Mouse (Mus musculus): ENCODE results near the gene Stk38. TPM values are rescaled to one million over a fixed set of nuclear protein-coding genes. Genes with fewer than 3 reads are reported as not detected.
A peak's percentile ranks its signal among the peaks of the same experiment; 100 is the strongest.

Stk38 gene
- total RNA-seq, 1 experiment, result 78.0 TPM

DNA sequence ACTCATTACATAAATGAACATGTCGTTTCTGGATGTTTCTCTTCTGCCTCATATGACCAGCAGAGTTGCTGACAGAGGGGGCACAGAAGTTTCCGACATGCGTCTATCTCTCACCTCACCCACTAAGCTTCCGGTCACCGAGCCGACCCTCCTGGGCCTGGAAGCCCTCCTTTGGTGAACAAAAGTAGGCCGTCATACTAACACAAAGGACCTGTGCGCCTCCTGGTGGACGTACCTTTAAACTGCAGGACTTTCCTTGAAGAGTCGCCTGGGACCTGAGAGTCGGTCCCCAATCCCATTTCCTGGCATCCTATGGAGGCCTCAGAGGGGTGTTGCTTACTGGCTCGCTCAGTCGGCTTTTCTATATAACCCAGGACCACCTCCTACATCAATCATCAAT lies 81.4 kb downstream of the Stk38 start:
- H3K4me3 ChIP-seq (ENCODE audit: insufficient read depth in 1 of 2, low read depth in 1 of 2, low read length in 2 of 2, poor library complexity in 1 of 2, severe bottlenecking in 1 of 2), result no peak overlapping the region
- no peaks in the 10 kb centered on the region for H3K9me3 ChIP-seq (ENCODE audit: control insufficient read depth, insufficient read depth, low read depth, low read length)
- peak; percentile 86 for DNase-seq (ENCODE audit: low read depth, low spot score)
- no peak overlapping the region for H3K27ac ChIP-seq (ENCODE audit: insufficient read depth, low read depth, low read length, poor library complexity, severe bottlenecking)
- no peaks in the 10 kb centered on the region for H3K36me3 ChIP-seq (ENCODE audit: control insufficient read depth, insufficient read depth, low read length, poor library complexity, severe bottlenecking)
- peaks cover 2 to 10% of the 10 kb centered on the region in 2 experiments; a peak in 2 of 4 replicates for H3K4me1 ChIP-seq (ENCODE audit: control insufficient read depth in 2 of 2, insufficient read depth in 2 of 2, low read length in 2 of 2, poor library complexity in 1 of 2)
- TF ChIP-seq MAFK (IDR thresholded peaks at IDR 0.05; ENCODE audit: insufficient read depth, low read depth, low read length) (no peak), ZC3H11A (IDR thresholded peaks at IDR 0.05; ENCODE audit: borderline replicate concordance, low read depth, low read length) (peak; percentile 74; the same call in 1 of the 2 replicates)
- in situ Hi-C loops (cut with MboI; ENCODE audit: low sequenced_read_pairs in 2 of 2, unreplicated experiment in 2 of 2), result no loop called here
- no peak overlapping the region for H3K9ac ChIP-seq (ENCODE audit: insufficient read depth, low read depth, low read length, poor library complexity, severe bottlenecking)

DNA sequence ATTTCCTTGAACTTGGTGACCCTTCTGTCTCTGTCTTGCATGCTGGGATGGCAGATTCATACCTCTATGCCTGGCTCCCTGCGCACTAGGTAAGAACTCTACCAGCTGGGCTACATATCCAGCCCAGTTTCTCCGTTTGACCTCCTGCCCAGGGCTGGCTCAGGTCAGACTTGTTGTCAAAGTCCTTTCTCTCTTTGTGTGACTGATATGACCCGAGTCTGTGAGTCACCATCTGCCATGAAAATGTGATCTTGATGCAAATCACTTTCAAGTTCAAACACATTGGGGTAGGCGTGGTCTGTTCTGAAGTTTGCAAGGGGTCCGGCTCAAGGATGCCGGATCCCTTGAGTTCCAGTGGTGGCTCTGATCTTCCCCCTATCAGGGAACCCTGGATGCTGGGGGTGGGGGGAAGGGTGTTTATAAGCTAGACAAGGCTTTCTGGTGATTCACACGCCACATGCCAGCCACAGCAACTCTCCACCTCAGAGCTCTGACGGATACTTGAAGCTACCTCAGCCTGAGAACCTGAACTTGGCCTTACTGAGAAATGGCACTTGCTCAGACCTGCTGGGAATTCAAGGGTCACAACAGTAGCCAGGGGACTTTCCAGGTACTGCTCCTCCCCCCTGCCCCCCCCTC lies 82.7 kb downstream of the Stk38 start:
- TF ChIP-seq ZNF384 (IDR thresholded peaks at IDR 0.05; ENCODE audit: low read depth, low read length), result no peak
- TF ChIP-seq HCFC1 (IDR thresholded peaks at IDR 0.05; ENCODE audit: borderline replicate concordance, insufficient read depth, low read length), result no peak
- no peak for TF ChIP-seq ZC3H11A (IDR thresholded peaks at IDR 0.05; ENCODE audit: borderline replicate concordance, low read depth, low read length)
- no peak for TF ChIP-seq MAFK (IDR thresholded peaks at IDR 0.05; ENCODE audit: insufficient read depth, low read depth, low read length)
- TF ChIP-seq CHD2 (IDR thresholded peaks at IDR 0.05; ENCODE audit: low read depth, low read length), result no peak
- Histone ChIP-seq H3K9me3 (ENCODE audit: control insufficient read depth, insufficient read depth, low read depth, low read length) (no peaks in the 10 kb centered on the region), H3K4me1 (ENCODE audit: control insufficient read depth in 2 of 2, insufficient read depth in 2 of 2, low read length in 2 of 2, poor library complexity in 1 of 2) (peaks cover 0 to 8% of the 10 kb centered on the region in 2 experiments; a peak in 2 of 4 replicates), H3K27ac (ENCODE audit: insufficient read depth, low read depth, low read length, poor library complexity, severe bottlenecking) (no peak overlapping the region), H3K36me3 (ENCODE audit: control insufficient read depth, insufficient read depth, low read length, poor library complexity, severe bottlenecking) (no peaks in the 10 kb centered on the region), H3K4me3 (ENCODE audit: insufficient read depth in 1 of 2, low read depth in 1 of 2, low read length in 2 of 2, poor library complexity in 1 of 2, severe bottlenecking in 1 of 2) (no peak overlapping the region), H3K9ac (ENCODE audit: insufficient read depth, low read depth, low read length, poor library complexity, severe bottlenecking) (no peak overlapping the region)
- no peak for DNase-seq (ENCODE audit: low read depth, low spot score)
- in situ Hi-C loops (cut with MboI; ENCODE audit: low sequenced_read_pairs in 2 of 2, unreplicated experiment in 2 of 2), result no loop called here

DNA sequence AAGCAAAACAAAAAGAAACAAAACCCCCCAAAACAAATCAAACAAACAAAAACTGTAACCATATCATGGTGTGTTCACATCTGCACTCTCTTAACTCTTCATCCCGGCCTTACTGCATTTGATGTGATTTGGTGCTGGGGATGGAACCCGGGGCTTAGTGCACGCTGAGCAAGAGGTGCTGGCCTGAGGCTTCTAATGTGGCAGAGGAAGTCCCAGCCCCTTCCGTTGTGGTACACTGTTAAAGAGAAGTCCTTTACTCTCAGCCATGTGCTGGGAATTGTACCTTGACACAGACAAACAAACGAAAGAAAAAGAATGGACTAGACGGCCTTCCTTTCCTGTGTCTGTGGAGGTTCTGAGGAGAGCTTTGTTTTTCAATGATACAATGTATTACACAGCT lies 85.7 kb downstream of the Stk38 start:
- Histone ChIP-seq H3K4me1 (ENCODE audit: control insufficient read depth in 2 of 2, insufficient read depth in 2 of 2, low read length in 2 of 2, poor library complexity in 1 of 2) (peaks cover 0 to 7% of the 10 kb centered on the region in 2 experiments; a peak in 2 of 4 replicates), H3K9ac (ENCODE audit: insufficient read depth, low read depth, low read length, poor library complexity, severe bottlenecking) (no peak overlapping the region), H3K36me3 (ENCODE audit: control insufficient read depth, insufficient read depth, low read length, poor library complexity, severe bottlenecking) (no peaks in the 10 kb centered on the region), H3K4me3 (ENCODE audit: insufficient read depth in 1 of 2, low read depth in 1 of 2, low read length in 2 of 2, poor library complexity in 1 of 2, severe bottlenecking in 1 of 2) (no peak overlapping the region), H3K27ac (ENCODE audit: insufficient read depth, low read depth, low read length, poor library complexity, severe bottlenecking) (no peak overlapping the region), H3K9me3 (ENCODE audit: control insufficient read depth, insufficient read depth, low read depth, low read length) (no peaks in the 10 kb centered on the region)
- in situ Hi-C loops (cut with MboI; ENCODE audit: low sequenced_read_pairs in 2 of 2, unreplicated experiment in 2 of 2), result no loop called here
- no peak for DNase-seq (ENCODE audit: low read depth, low spot score)
- TF ChIP-seq ZNF384 (IDR thresholded peaks at IDR 0.05; ENCODE audit: low read depth, low read length) (no peak), MAFK (IDR thresholded peaks at IDR 0.05; ENCODE audit: insufficient read depth, low read depth, low read length) (no peak), CHD2 (IDR thresholded peaks at IDR 0.05; ENCODE audit: low read depth, low read length) (no peak), HCFC1 (IDR thresholded peaks at IDR 0.05; ENCODE audit: borderline replicate concordance, insufficient read depth, low read length) (no peak), ZC3H11A (IDR thresholded peaks at IDR 0.05; ENCODE audit: borderline replicate concordance, low read depth, low read length) (no peak)

DNA sequence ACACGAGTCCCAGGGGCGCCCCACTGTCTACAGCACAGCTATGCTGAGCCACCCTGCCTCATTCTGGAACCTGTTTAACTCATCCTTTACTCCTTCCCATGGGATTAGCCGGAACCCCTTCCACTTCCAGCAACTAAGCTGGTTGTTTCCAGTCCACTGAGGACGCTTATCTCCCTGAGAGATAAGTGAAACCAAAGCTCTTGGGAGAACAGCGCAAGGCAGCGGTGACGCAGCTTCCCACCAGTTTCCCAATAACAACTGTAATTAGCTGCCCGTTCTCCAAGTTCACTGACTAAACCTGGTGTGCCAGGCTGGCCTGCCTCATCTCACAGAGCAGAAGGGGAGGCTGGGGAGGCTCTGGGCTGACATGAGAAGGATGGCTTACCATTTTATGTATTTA lies 86.7 kb downstream of the Stk38 start:
- no peak for DNase-seq (ENCODE audit: low read depth, low spot score)
- no peak overlapping the region for H3K27ac ChIP-seq (ENCODE audit: insufficient read depth, low read depth, low read length, poor library complexity, severe bottlenecking)
- no peak overlapping the region for H3K4me3 ChIP-seq (ENCODE audit: insufficient read depth in 1 of 2, low read depth in 1 of 2, low read length in 2 of 2, poor library complexity in 1 of 2, severe bottlenecking in 1 of 2)
- TF ChIP-seq ZC3H11A (IDR thresholded peaks at IDR 0.05; ENCODE audit: borderline replicate concordance, low read depth, low read length) (no peak), MAFK (IDR thresholded peaks at IDR 0.05; ENCODE audit: insufficient read depth, low read depth, low read length) (no peak), ZNF384 (IDR thresholded peaks at IDR 0.05; ENCODE audit: low read depth, low read length) (no peak), HCFC1 (IDR thresholded peaks at IDR 0.05; ENCODE audit: borderline replicate concordance, insufficient read depth, low read length) (no peak), CHD2 (IDR thresholded peaks at IDR 0.05; ENCODE audit: low read depth, low read length) (no peak)
- no peaks in the 10 kb centered on the region for H3K9me3 ChIP-seq (ENCODE audit: control insufficient read depth, insufficient read depth, low read depth, low read length)
- in situ Hi-C loops (cut with MboI; ENCODE audit: low sequenced_read_pairs in 2 of 2, unreplicated experiment in 2 of 2), result no loop called here
- no peak overlapping the region for H3K9ac ChIP-seq (ENCODE audit: insufficient read depth, low read depth, low read length, poor library complexity, severe bottlenecking)
- H3K36me3 ChIP-seq (ENCODE audit: control insufficient read depth, insufficient read depth, low read length, poor library complexity, severe bottlenecking), result no peaks in the 10 kb centered on the region
- H3K4me1 ChIP-seq (ENCODE audit: control insufficient read depth in 2 of 2, insufficient read depth in 2 of 2, low read length in 2 of 2, poor library complexity in 1 of 2), result peaks cover 0 to 4% of the 10 kb centered on the region in 2 experiments; a peak in 2 of 4 replicates

Other genes with a start within 250 kb of the Stk38 start
- gene Mapk13, start 238.7 kb downstream of the Stk38 start, total RNA-seq (2012; rRNA removed), result 7.1 and 14.6 TPM in 2 replicates
- 20.5 and 24.5 TPM in 2 replicates for gene Brpf3, start 206.9 kb downstream of the Stk38 start, total RNA-seq (2012; rRNA removed)
- gene Pnpla1, start 149.6 kb downstream of the Stk38 start, total RNA-seq (2012; rRNA removed), result 0.05 and 0.27 TPM in 2 replicates
- gene 4930539E08Rik, start 92.7 kb downstream of the Stk38 start, total RNA-seq (2012; rRNA removed), result 1.2 and 1.4 TPM in 2 replicates
- gene Pxt1, start 64.2 kb downstream of the Stk38 start, total RNA-seq (2012; rRNA removed), result 0.36 and 1.4 TPM in 2 replicates
- gene Kctd20, start 56.0 kb downstream of the Stk38 start, total RNA-seq (2012; rRNA removed), result 39.6 and 46.9 TPM in 2 replicates
- 317 and 391 TPM in 2 replicates for gene Srsf3, start 24.6 kb upstream of the Stk38 start, total RNA-seq (2012; rRNA removed)
- 17.8 and 32.3 TPM in 2 replicates for gene Cdkn1a, start 83.0 kb upstream of the Stk38 start, total RNA-seq (2012; rRNA removed)
- gene Rab44, start 106.2 kb upstream of the Stk38 start, total RNA-seq (2012; rRNA removed), result 0.31 and 0.85 TPM in 2 replicates
- gene Cpne5, start 230.2 kb upstream of the Stk38 start, total RNA-seq (2012; rRNA removed), result 5.1 and 5.8 TPM in 2 replicates